Mouse (Mus musculus) CD4-positive, CD25-positive, alpha-beta regulatory T cell, adult 2 months (primary cell): Measurements from ENCODE around the gene Msantd1.

Experiments
- DNase-seq: peaks from one replicate; pipeline ENCODE4 v3.0.0-alpha.2; 2012; ENCODE audit warnings: low read depth, low spot score

Gene Msantd1

DNA sequence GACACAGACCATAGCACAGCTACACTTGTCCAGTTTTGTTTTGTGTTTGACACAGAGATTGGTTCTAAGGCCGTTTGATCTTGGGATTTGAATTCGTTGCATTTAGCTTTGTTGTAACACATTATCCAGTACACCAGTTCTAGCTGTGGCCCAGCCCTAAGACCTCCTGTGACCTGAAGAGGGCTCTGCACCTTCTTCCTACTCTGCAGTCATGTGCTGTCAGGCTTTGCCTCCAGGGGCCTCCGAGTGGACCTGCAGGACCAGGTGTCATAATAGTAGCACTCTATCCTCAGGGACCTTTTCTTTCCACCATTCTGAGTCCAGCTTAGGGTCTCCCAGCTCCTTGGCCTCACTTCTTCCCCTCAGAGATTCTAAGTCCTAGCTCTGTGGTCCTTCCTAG, 64.7 kb downstream of the Msantd1 start:
- peak; percentile 35 for DNase-seq
